Mouse (Mus musculus): ENCODE measurements around the gene Cep57l1.

DNA sequence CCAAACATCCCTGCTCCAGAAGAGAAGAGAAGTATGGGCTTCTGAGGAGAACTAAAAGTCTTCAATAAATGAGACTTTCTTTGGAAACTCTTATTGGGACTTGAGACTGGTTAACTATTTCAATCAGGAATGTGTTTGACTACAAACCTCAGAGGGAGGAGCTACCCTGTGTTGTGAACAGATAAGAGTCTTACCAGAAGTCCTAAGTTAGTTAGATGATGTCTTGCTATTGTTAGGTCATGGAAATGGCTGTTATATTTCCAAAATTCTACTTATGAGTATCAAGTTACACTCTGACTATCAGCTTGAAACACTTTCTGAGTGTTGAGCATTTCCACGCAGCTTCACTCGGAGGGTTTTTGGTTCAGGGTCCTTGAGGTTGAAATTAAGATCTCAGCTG lies 39.0 kb upstream of the Cep57l1 start:
- no peak for TF ChIP-seq CTCF (conservative IDR thresholded peaks at IDR 0.05; ENCODE audit: low read length)
- no peak for TF ChIP-seq POU5F1 (IDR thresholded peaks at IDR 0.05; ENCODE audit: borderline replicate concordance, low read length)

Measured in E14TG2a.4 (cell line).